Mouse (Mus musculus) ES-Bruce4 (cell line): ENCODE data around the gene Hnrnph2. TPM values are rescaled to one million over a fixed set of nuclear protein-coding genes. Genes with fewer than 3 reads are reported as not detected.

ENCODE experiments used
- H3K27ac ChIP-seq: 2 replicates; pipeline ENCODE4 v1.5.1; 2012; ENCODE audit warnings: low read length, inconsistent platforms; ENCODE audit not compliant: insufficient read depth
- H3K27me3 ChIP-seq: 2 replicates; pipeline ENCODE4 v1.6.1; 2012; ENCODE audit warnings: mild to moderate bottlenecking, low read length, inconsistent platforms; ENCODE audit not compliant: control insufficient read depth, poor library complexity, insufficient read depth, severe bottlenecking
- H3K36me3 ChIP-seq: 2 replicates; pipeline ENCODE4 v1.6.1; 2012; ENCODE audit warnings: inconsistent platforms, mild to moderate bottlenecking, low read length, moderate library complexity; ENCODE audit not compliant: control insufficient read depth, poor library complexity, insufficient read depth, severe bottlenecking
- H3K4me1 ChIP-seq: one replicate; pipeline ENCODE4 v1.8.1; 2011; ENCODE audit warnings: low read length; ENCODE audit not compliant: control insufficient read depth, insufficient read depth
- H3K4me3 ChIP-seq: 2 replicates; pipeline ENCODE4 v1.5.1; 2011; ENCODE audit warnings: low read depth, mild to moderate bottlenecking, low read length
- H3K9ac ChIP-seq: 2 replicates; pipeline ENCODE4 v1.6.1; 2012; ENCODE audit warnings: low read depth, mild to moderate bottlenecking, inconsistent platforms; ENCODE audit not compliant: poor library complexity, severe bottlenecking
- H3K9me3 ChIP-seq: replicated peaks from 2 replicates; pipeline ENCODE4 v1.6.1; 2012; ENCODE audit warnings: mild to moderate bottlenecking, low read length, inconsistent platforms; ENCODE audit not compliant: control insufficient read depth, poor library complexity, insufficient read depth, severe bottlenecking
- CTCF ChIP-seq: IDR thresholded peaks from one replicate; pipeline ENCODE4 v1.8.1; 2011; ENCODE audit warnings: low read depth, low read length
- EP300 ChIP-seq: IDR thresholded peaks from 2 replicates; pipeline ENCODE4 v1.6.1; 2011; ENCODE audit warnings: low read depth, low read length; ENCODE audit not compliant: insufficient read depth
- POLR2A ChIP-seq: IDR thresholded peaks from one replicate; pipeline ENCODE4 v1.8.1; 2011; ENCODE audit warnings: low read length; ENCODE audit not compliant: insufficient read depth
- polyA plus RNA-seq: library from polyadenylated mRNA; stranded (reverse); fragments of >200 nt; gene quantifications from 2 replicates; pipeline ENCODE4 v1.2.4, GENCODE M21; 2011; ENCODE audit warnings: low read depth; ENCODE audit not compliant: missing spikeins, insufficient read depth, insufficient read length

Hnrnph2 gene
- polyA plus RNA-seq, 1 experiment, result 125 TPM

- no peak for TF ChIP-seq POLR2A
- no peak for TF ChIP-seq EP300
- no peak for TF ChIP-seq CTCF
- H3K36me3 ChIP-seq, result no peaks in the 10 kb centered on the region
- no peak overlapping the region for H3K9ac ChIP-seq
- H3K4me1 ChIP-seq, result no peaks in the 10 kb centered on the region
- H3K27me3 ChIP-seq, result no peaks in the 10 kb centered on the region
- H3K9me3 ChIP-seq, result no peaks in the 10 kb centered on the region
- no peak overlapping the region for H3K27ac ChIP-seq
- no peak overlapping the region for H3K4me3 ChIP-seq
These were observed 10.0 kb downstream of the Hnrnph2 start for GRCm38 (mm10) chrX:134610984-134611383.

DNA sequence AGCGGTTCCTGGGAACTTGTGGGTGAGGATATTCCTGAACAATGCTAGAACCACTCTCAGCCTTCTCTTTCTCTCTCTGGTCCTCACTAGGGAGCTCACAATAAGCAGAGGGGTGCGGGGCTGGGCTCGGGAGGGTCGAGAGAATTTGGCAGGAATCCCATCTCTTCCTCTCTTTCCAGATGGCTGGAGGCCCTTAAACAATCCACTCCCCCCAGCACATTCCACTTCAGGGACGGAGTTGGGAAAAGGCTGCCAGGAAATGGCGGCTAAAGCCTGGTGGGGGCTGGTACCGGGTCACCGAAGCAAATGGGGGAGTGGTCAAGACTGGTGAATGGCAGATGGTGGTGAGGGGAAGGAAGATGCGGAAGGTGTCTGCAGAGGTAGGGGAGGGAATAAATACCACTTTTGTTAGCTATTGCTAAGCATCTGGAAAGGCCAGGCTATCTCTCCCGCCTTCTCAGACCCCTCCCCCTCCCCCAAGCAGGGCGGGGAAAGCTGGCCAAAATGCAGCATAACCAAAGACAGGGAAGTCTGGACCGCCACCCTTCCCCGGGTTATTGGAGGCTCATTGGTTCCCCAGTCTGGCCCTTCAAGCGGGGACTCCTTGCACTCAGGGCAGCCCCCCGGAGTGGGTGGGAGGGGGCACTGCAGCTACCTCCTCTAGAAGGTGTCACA lies 11.4 kb downstream of the Hnrnph2 start:
- Histone ChIP-seq H3K9ac (peak overlapping the region; percentile 49; the same call in 1 of the 2 replicates), H3K36me3 (no peaks in the 10 kb centered on the region), H3K27ac (peak overlapping the region; percentile 63), H3K9me3 (no peaks in the 10 kb centered on the region), H3K4me3 (peak overlapping the region; percentile 27), H3K4me1 (no peaks in the 10 kb centered on the region), H3K27me3 (no peaks in the 10 kb centered on the region)
- TF ChIP-seq CTCF (no peak), POLR2A (no peak), EP300 (no peak)

DNA sequence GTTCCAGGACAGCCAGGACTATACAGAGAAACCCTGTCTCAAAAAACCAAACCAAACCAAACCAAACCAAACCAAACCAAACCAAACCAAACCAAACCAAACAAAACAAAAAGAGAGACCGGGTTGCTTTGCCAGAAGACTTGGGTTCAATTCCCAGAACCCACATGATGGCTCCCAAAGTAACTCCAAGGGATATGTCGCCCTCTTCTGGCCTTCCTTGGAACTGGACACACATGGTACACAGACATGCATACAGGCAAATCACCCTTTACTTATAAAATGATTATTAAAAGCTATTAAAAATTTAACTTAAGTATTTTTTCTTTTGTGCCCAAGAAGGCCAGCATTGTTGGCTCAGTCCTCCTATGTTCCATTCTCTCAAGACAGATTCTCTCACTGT lies 13.3 kb downstream of the Hnrnph2 start:
- H3K27ac ChIP-seq, result no peak overlapping the region
- no peaks in the 10 kb centered on the region for H3K9me3 ChIP-seq
- no peak overlapping the region for H3K9ac ChIP-seq
- TF ChIP-seq CTCF, result peak; percentile 1
- TF ChIP-seq EP300, result no peak
- no peak overlapping the region for H3K4me3 ChIP-seq
- H3K27me3 ChIP-seq, result no peaks in the 10 kb centered on the region
- H3K4me1 ChIP-seq, result no peaks in the 10 kb centered on the region
- no peaks in the 10 kb centered on the region for H3K36me3 ChIP-seq

GRCm38 (mm10) chrX:134619695-134620094 lies 18.7 kb downstream of the Hnrnph2 start:
- H3K4me1 ChIP-seq, result no peaks in the 10 kb centered on the region
- no peaks in the 10 kb centered on the region for H3K36me3 ChIP-seq
- no peak overlapping the region for H3K4me3 ChIP-seq
- H3K9me3 ChIP-seq, result no peaks in the 10 kb centered on the region
- H3K9ac ChIP-seq, result no peak overlapping the region
- H3K27ac ChIP-seq, result no peak overlapping the region
- TF ChIP-seq CTCF (no peak), POLR2A (no peak), EP300 (0 out of 2 replicates have a peak, but pooled peaks have one; percentile 31)
- H3K27me3 ChIP-seq, result no peaks in the 10 kb centered on the region

- Histone ChIP-seq H3K27ac (no peak overlapping the region), H3K9ac (no peak overlapping the region), H3K36me3 (no peaks in the 10 kb centered on the region), H3K9me3 (no peaks in the 10 kb centered on the region), H3K27me3 (no peaks in the 10 kb centered on the region), H3K4me1 (no peaks in the 10 kb centered on the region), H3K4me3 (no peak overlapping the region)
- no peak for TF ChIP-seq CTCF
- no peak for TF ChIP-seq EP300
- TF ChIP-seq POLR2A, result no peak
These were observed 19.4 kb downstream of the Hnrnph2 start for GRCm38 (mm10) chrX:134620254-134620865.

DNA sequence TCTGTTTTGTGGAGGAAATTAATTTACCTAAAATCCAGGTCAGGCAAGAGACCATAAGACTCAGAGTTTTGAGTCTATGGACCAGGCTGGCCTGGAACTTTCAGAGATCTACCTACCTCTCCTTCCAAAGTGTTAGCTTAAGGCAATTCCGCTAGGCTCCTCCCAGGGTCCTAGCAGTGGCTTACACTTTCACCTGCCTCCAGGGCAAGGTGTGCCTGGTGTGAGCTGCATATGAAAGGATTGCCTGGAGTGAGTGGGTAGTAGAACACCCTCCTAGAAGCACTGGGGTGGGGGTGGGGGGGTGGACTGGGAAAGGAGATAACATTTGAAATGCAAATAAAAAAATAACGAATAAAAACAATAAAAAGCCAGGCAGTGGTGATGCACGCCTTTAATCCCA lies 20.7 kb downstream of the Hnrnph2 start:
- no peak for TF ChIP-seq POLR2A
- TF ChIP-seq EP300, result peak; percentile 90
- H3K4me3 ChIP-seq, result no peak overlapping the region
- no peaks in the 10 kb centered on the region for H3K36me3 ChIP-seq
- no peak overlapping the region for H3K27ac ChIP-seq
- H3K27me3 ChIP-seq, result no peaks in the 10 kb centered on the region
- H3K4me1 ChIP-seq, result no peaks in the 10 kb centered on the region
- no peaks in the 10 kb centered on the region for H3K9me3 ChIP-seq
- no peak overlapping the region for H3K9ac ChIP-seq
